Mouse (Mus musculus): ENCODE results near the gene Pilrb1.

DNA sequence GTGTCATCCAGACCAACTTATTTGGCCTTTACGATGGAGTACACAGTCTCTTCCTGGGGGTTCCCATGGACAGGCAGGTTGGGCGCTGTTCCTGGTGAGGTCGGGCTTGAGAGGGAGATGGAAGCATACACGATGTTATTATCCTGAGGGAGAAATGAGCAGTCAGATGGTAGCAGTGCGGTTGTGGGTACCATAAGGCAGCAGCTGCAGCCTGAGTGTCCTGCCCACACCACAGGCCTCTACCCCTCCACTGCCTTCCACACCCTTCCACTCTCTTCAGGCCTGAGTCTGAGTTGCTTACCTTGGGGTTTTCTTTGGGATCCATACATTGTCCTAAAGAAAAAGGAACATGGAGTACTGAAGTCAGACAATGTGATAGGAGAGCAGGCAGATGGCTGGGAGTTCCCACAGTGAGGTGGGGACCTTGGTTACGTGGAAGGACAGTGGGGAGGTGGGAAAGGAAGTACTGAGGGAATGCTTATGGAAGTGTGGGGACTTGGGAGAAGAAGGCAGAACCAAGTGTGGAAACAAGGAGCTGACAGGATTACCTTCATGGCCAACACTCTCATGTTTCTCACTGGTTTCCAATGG, 34.4 kb downstream of the Pilrb1 start:
- TF ChIP-seq POLR2A (IDR thresholded peaks at IDR 0.05; ENCODE audit: control insufficient read depth, extremely low read depth, insufficient read depth, low read length, poor library complexity) (no peak), CTCF (IDR thresholded peaks at IDR 0.05; ENCODE audit: borderline replicate concordance, control insufficient read depth, extremely low read depth, insufficient read depth, low read length, poor library complexity) (no peak)
